Mouse (Mus musculus) liver, embryonic 14.5 days (tissue): Measurements from ENCODE around the gene C2cd5. TPM values are rescaled to one million over a fixed set of nuclear protein-coding genes. Genes with fewer than 3 reads are reported as not detected.

Experiments used
- ATAC-seq: fragments of 200-750 bp; cut with Nextera tagmentation; 2 replicates; pipeline ENCODE4 v1.8.0; 2017; ENCODE audit warnings: moderate number of reproducible peaks, mild to moderate bottlenecking, moderate library complexity; ENCODE audit not compliant: insufficient read depth
- DNase-seq, 3 experiments: peaks; one replicate each; pipeline ENCODE4 v3.0.0-alpha.2; 2012 to 2013; ENCODE audit warnings: low read depth in 3 of 3, low spot score in 3 of 3
- H3K27ac ChIP-seq: fragments of 300-500 bp; sonication (generic); 2 replicates; pipeline ENCODE4 v1.5.1; 2014; ENCODE audit warnings: moderate library complexity, mild to moderate bottlenecking, control low read depth, inconsistent platforms
- H3K27me3 ChIP-seq: fragments of 300-500 bp; sonication (generic); 2 replicates; pipeline ENCODE4 v1.6.1; 2014; ENCODE audit warnings: mild to moderate bottlenecking, low read length, moderate library complexity; ENCODE audit not compliant: control insufficient read depth, insufficient read depth
- H3K36me3 ChIP-seq: fragments of 300-500 bp; sonication (generic); replicated peaks from 2 replicates; pipeline ENCODE4 v1.6.1; 2014; ENCODE audit warnings: low read depth; ENCODE audit not compliant: control insufficient read depth, insufficient read depth
- H3K4me1 ChIP-seq, 2 experiments: fragments of 200-500 bp in 1 of 2; fragments of 300-500 bp in 1 of 2; sonication (generic) in 1 of 2; replicated peaks; 2 replicates each; pipeline ENCODE4 v1.6.1; 2012 to 2014; ENCODE audit warnings: antibody characterized with exemption in 1 of 2, inconsistent platforms in 1 of 2, low read length in 1 of 2; ENCODE audit not compliant: control insufficient read depth in 2 of 2, insufficient read depth in 2 of 2
- H3K4me2 ChIP-seq: fragments of 300-500 bp; sonication (generic); 2 replicates; pipeline ENCODE4 v1.6.1; 2014; ENCODE audit warnings: low read depth, mild to moderate bottlenecking, control low read depth, moderate library complexity
- H3K4me3 ChIP-seq, 2 experiments: fragments of 200-500 bp in 1 of 2; fragments of 300-500 bp in 1 of 2; sonication (generic) in 1 of 2; 2 replicates each; pipeline ENCODE4 v1.5.1; 2012 to 2014; ENCODE audit warnings: low read depth in 2 of 2, low read length in 2 of 2, mild to moderate bottlenecking in 2 of 2, control low read depth in 1 of 2, inconsistent platforms in 1 of 2, moderate library complexity in 1 of 2; ENCODE audit not compliant: insufficient read depth in 1 of 2
- H3K9ac ChIP-seq: fragments of 300-500 bp; sonication (generic); replicated peaks from 2 replicates; pipeline ENCODE4 v1.6.1; 2014; ENCODE audit warnings: mild to moderate bottlenecking, control low read depth, moderate library complexity
- H3K9me3 ChIP-seq: fragments of 300-500 bp; sonication (generic); 2 replicates; pipeline ENCODE4 v1.6.1; 2016; ENCODE audit warnings: low read length, mixed read lengths; ENCODE audit not compliant: control insufficient read depth
- CTCF ChIP-seq: IDR thresholded peaks from 2 replicates; pipeline ENCODE4 v1.5.1; 2016; ENCODE audit warnings: antibody characterized with exemption, low read depth, control low read depth
- EP300 ChIP-seq: IDR thresholded peaks from 2 replicates; pipeline ENCODE4 v1.6.1; 2016; ENCODE audit warnings: antibody characterized with exemption, low read depth
- WGBS: fragments of 180-500 bp; shearing (Covaris S2); extraction: QIAGEN DNeasy Blood & Tissue Kit; methylation state at CpG from one replicate; pipeline ENCODE4 v1.1.7; 2014; ENCODE audit not compliant: insufficient replicate concordance; 5-methylcytosine and 5-hydroxymethylcytosine counted together
- polyA plus RNA-seq, 2 experiments: library from polyadenylated mRNA; depleted of rRNA in 1 of 2; stranded (reverse) in 1 of 2; unstranded in 1 of 2; fragments of >200 nt; fragmentation: Nextera tagmentation in 1 of 2; extraction: Ambion mirVana in 1 of 2; gene quantifications; 2 replicates each; pipeline versions ENCODE4 v1.2.1 to v1.2.3; 2012 to 2014

Gene C2cd5
- polyA plus RNA-seq, 2 experiments: 14.1 to 16.5 TPM

GRCm38 (mm10) chr6:143131895-143132652, 32.1 kb upstream of the C2cd5 start:
- Histone ChIP-seq H3K4me2 (no peak overlapping the region), H3K9me3 (no peaks in the 10 kb centered on the region), H3K36me3 (no peaks in the 10 kb centered on the region), H3K27ac (no peak overlapping the region), H3K4me1 (no peaks in the 10 kb centered on the region; a peak in 1 of 4 replicates), H3K27me3 (no peaks in the 10 kb centered on the region), H3K9ac (no peak overlapping the region), H3K4me3 (no peak overlapping the region)
- WGBS: 41% methylated on average over 6 of the region's 6 CpGs
- TF ChIP-seq EP300: no peak
- no peak for TF ChIP-seq CTCF
- no peak for DNase-seq
- ATAC-seq: no peak

GRCm38 (mm10) chr6:143130411-143130810, 30.5 kb upstream of the C2cd5 start:
- H3K9me3 ChIP-seq: no peaks in the 10 kb centered on the region
- H3K27me3 ChIP-seq: no peaks in the 10 kb centered on the region
- TF ChIP-seq EP300 (no peak), CTCF (no peak)
- no peak for DNase-seq
- no peak overlapping the region for H3K27ac ChIP-seq
- H3K9ac ChIP-seq: no peak overlapping the region
- no peaks in the 10 kb centered on the region for H3K36me3 ChIP-seq
- 29% methylated on average over 4 of the region's 4 CpGs for WGBS
- ATAC-seq: no peak
- no peak overlapping the region for H3K4me2 ChIP-seq
- H3K4me1 ChIP-seq: no peaks in the 10 kb centered on the region; a peak in 1 of 4 replicates
- H3K4me3 ChIP-seq: no peak overlapping the region

GRCm38 (mm10) chr6:143129952-143130351, 30.0 kb upstream of the C2cd5 start:
- no peak for DNase-seq
- Histone ChIP-seq H3K4me1 (no peaks in the 10 kb centered on the region; a peak in 1 of 4 replicates), H3K9me3 (no peaks in the 10 kb centered on the region), H3K27ac (no peak overlapping the region), H3K4me3 (no peak overlapping the region), H3K4me2 (no peak overlapping the region), H3K27me3 (no peaks in the 10 kb centered on the region), H3K36me3 (no peaks in the 10 kb centered on the region), H3K9ac (no peak overlapping the region)
- no peak for ATAC-seq
- 79% methylated on average over 3 of the region's 3 CpGs for WGBS
- TF ChIP-seq EP300: no peak
- no peak for TF ChIP-seq CTCF

- no peak overlapping the region for H3K4me2 ChIP-seq
- no peaks in the 10 kb centered on the region for H3K27me3 ChIP-seq
- ATAC-seq: no peak
- H3K27ac ChIP-seq: no peak overlapping the region
- no peaks in the 10 kb centered on the region for H3K9me3 ChIP-seq
- H3K4me1 ChIP-seq: no peaks in the 10 kb centered on the region; a peak in 1 of 4 replicates
- no peak overlapping the region for H3K9ac ChIP-seq
- TF ChIP-seq CTCF (no peak), EP300 (no peak)
- 71% methylated on average over 7 of the region's 7 CpGs for WGBS
- no peak overlapping the region for H3K4me3 ChIP-seq
- H3K36me3 ChIP-seq: no peaks in the 10 kb centered on the region
- no peak for DNase-seq
Measured at GRCm38 (mm10) chr6:143129466-143129865, 29.5 kb upstream of the C2cd5 start.

- ATAC-seq (no peak), DNase-seq (no peak)
- no peak overlapping the region for H3K27ac ChIP-seq
- H3K9me3 ChIP-seq: no peaks in the 10 kb centered on the region
- H3K36me3 ChIP-seq: no peaks in the 10 kb centered on the region
- no peak overlapping the region for H3K4me2 ChIP-seq
- no peak overlapping the region for H3K4me3 ChIP-seq
- H3K9ac ChIP-seq: no peak overlapping the region
- no peaks in the 10 kb centered on the region for H3K4me1 ChIP-seq
- no peaks in the 10 kb centered on the region for H3K27me3 ChIP-seq
- no peak for TF ChIP-seq EP300
- TF ChIP-seq CTCF: no peak
Measured at GRCm38 (mm10) chr6:143125721-143126120, 25.8 kb upstream of the C2cd5 start.
